Mouse (Mus musculus) left cerebral cortex, postnatal 14 days (tissue): ENCODE measurements at regions not wholly inside any gene's neighbourhood (a gene's known extent, or its start where the extent isn't known, plus 50 kb on each side); places are given as distances from the start of the nearest gene placed in this dataset.
A peak's percentile ranks its signal among the peaks of the same experiment; 100 is the strongest.

Experiments
- DNase-seq, 2 experiments: peaks; one replicate each; pipeline ENCODE4 v3.0.0; 2021 to 2022; ENCODE audit warnings: low spot score in 2 of 2, mixed read lengths in 1 of 2
- intact Hi-C: fragments of 180-260 bp; cut with DNase I; formaldehyde crosslinking; loops from one replicate; pipeline ENCODE4 v1.15.1; 2025

GRCm38 (mm10) chr6:59261866-59262265, 53.2 kb downstream of the Tigd2 start:
- no peak for DNase-seq
- intact Hi-C loops: no loop called here

GRCm38 (mm10) chr6:59264965-59265364, 56.3 kb downstream of the Tigd2 start:
- no peak for DNase-seq
- intact Hi-C loops: no loop called here

- peak; percentile 19 to 35 for DNase-seq
Measured at GRCm38 (mm10) chr6:59274135-59274534, 65.5 kb downstream of the Tigd2 start.

More at GRCm38 (mm10) chr6:59274135-59274534, 65.5 kb downstream of the Tigd2 start:
- intact Hi-C loops: no loop called here
